Mouse (Mus musculus): ENCODE measurements around the gene Osbp.

DNA sequence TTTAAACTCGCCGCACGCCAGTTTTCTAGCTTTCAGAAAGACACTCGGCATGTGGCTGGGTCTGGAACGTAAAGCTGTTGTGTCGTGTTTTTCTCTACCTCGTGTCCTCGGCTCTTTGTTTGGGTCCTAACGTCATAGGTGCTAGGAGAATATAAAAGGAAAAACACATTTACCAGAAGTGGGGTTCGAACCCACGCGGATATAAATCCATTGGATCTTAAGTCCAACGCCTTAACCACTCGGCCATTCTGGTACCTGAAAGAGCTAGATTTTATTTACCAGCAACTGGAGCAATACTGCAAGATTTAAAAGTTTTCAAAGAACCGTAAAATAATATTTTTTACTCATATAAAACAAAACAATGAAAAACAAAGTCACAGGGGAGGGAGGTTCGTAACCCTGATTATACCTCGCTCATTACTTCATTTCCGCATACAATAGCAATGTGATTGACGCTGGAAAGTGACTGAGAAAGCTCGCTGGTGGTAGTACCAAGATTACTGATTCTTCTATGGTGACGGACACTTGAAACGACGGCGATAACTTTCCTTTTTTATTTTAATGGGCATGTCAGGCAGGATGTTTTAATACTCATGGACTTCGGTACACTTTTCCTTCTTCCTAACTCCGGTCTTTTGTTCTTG, 45.3 kb downstream of the Osbp start:
- TF ChIP-seq CTCF (IDR thresholded peaks at IDR 0.05; ENCODE audit: extremely low read depth, insufficient read length, insufficient replicate concordance, low read depth, low read length) (no peak), POLR2A (IDR thresholded peaks at IDR 0.05; ENCODE audit: low read depth, low read length) (no peak)
